Mouse (Mus musculus): ENCODE measurements at regions not wholly inside any gene's neighbourhood (a gene's known extent, or its start where the extent isn't known, plus 50 kb on each side); places are given as distances from the start of the nearest gene placed in this dataset.

GRCm38 (mm10) chrX:167091841-167092240 is 117.3 kb downstream of the Tmsb4x start:
- peak; percentile 80 for DNase-seq (ENCODE audit: low read depth, low spot score)

DNA sequence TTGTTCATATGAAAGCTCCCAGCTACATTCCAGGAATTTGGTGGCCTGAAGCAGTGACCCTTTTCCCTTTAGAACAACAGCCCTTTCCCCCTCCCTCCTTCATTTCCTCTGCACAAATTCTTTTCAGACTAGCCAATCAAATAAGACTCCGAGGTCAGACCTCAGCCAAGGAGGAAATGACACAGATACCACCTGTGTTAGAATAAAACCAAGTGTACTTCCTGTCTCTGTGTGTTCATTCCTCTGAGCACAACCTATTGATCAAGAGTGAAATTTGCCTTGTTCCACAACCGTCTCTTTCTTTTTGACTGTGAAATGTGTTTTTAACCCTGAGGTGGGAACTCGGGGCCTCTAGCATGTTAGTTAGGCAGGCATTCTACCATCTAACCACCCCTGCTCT is 120.2 kb downstream of the Tmsb4x start:
- peak; percentile 63 for DNase-seq (ENCODE audit: low read depth, low spot score)

GRCm38 (mm10) chrX:167088438-167088837 is 120.7 kb downstream of the Tmsb4x start:
- no peak for DNase-seq (ENCODE audit: low read depth, low spot score)

DNA sequence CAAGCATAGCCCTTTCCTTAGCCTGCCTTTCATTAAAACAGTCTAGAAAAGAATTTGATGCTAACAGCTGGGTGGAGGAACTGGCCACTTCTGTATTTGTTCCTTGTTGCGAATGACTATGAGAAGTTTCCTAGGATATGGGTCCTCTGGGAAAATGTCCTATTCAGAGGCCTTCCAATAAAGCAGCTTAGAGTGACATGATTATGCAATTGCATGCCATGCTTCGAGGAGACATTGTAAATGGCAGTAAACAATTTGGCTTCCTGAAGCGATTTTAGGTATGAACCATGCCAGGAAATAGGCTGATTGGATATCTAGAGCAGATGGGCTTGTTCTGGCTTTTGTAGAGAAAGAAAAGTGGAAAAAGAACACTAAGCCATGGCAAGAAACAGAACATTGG is 128.3 kb downstream of the Tmsb4x start:
- no peak for DNase-seq (ENCODE audit: low read depth, low spot score)

DNA sequence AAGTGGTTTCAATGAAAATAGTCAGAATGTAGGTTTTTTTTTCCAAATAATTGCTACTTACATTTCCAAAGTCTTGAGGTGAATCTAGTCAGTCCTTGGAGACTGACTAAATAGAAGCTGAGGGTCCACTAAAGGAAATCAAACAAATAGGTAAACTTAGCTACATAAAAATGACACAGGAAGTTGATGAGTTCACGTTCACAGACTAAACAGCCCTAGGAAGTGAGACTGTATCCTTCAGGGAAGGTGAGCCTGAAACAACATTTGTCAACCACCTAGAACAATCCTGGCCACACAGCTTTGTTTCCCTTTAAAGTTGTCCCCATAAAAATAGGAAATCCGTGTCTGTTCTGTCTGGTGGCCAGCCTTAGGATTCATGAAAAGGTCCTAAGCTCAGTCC is 140.0 kb downstream of the Tmsb4x start:
- peak; percentile 14 for DNase-seq (ENCODE audit: low read depth, low spot score)

- DNase-seq (ENCODE audit: low read depth, low spot score) = no peak
Observed at GRCm38 (mm10) chrX:167067918-167068317, 141.2 kb downstream of the Tmsb4x start.

- DNase-seq (ENCODE audit: low read depth, low spot score) = peak; percentile 64
Observed at GRCm38 (mm10) chrX:167063881-167064280, 145.2 kb downstream of the Tmsb4x start.

GRCm38 (mm10) chrX:167052456-167052855 is 156.7 kb downstream of the Tmsb4x start:
- DNase-seq (ENCODE audit: low read depth, low spot score) = no peak

- peak; percentile 29 for DNase-seq (ENCODE audit: low read depth, low spot score)
Observed at GRCm38 (mm10) chrX:167050066-167050465, 159.0 kb downstream of the Tmsb4x start.

DNA sequence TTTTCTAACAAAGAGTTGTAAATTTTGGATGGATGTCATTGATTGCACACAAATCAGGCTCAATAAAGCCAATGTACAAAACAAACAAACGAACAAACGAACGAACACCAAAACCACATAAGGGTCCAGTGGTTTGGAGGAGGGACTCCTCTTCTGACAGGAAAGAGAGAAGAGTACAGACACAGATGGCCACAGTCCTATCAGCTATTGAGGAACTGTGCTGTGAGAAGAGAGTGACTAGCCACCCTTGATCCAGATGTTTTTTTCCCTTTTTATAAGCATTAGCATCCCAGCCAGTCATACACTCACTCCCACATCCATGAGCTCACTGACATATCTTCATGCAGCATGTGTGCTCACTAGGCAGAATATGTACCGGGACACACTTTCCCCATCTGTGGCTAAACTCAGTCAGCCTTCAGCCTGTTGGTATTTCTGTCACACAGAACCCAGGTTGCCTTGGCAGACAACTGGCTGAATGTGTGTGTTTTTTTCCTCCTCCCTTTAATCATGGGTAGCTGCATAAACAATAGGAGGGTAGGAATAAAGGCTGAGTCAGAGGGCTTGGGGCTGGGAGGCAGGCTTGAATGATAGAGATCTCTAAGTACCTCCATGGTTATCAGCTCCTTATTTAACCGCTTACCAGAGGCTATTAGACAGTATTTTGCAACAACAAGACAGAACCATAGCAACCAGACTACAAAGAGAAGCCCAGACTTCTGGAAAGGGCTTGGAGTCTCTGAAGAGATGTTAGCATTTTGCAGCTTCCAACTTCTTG is 159.7 kb downstream of the Tmsb4x start:
- DNase-seq (ENCODE audit: low read depth, low spot score) = peak; percentile 15

GRCm38 (mm10) chrX:167037971-167038370 is 171.1 kb downstream of the Tmsb4x start:
- DNase-seq (ENCODE audit: low read depth, low spot score) = no peak

- peak; percentile 48 for DNase-seq (ENCODE audit: low read depth, low spot score)
Observed at GRCm38 (mm10) chrX:167036355-167036754, 172.8 kb downstream of the Tmsb4x start.

GRCm38 (mm10) chrX:167035639-167036038 is 173.5 kb downstream of the Tmsb4x start:
- no peak for DNase-seq (ENCODE audit: low read depth, low spot score)

GRCm38 (mm10) chrX:167033091-167033490 is 176.0 kb downstream of the Tmsb4x start:
- no peak for DNase-seq (ENCODE audit: low read depth, low spot score)

GRCm38 (mm10) chrX:167032586-167032985 is 176.5 kb downstream of the Tmsb4x start:
- DNase-seq (ENCODE audit: low read depth, low spot score) = peak; percentile 26

DNA sequence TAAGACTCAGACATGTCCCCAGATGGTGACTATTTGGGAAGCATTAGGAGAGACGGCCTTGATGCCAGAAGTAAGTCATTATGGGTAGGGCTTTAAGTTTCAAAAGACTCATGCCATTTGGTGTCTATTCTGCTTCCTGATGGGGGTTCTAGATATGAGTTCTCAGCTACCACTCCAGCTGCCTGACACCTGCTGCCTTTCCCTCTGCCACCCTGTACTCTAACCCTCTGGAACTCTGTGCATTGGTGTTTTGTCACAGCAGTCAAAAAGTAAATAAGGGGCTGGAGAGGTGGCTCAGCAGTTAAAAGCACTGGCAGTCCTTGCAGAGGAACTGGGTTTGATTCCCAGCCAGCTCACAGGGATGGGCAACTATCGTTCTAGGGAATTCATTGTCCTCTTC is 177.6 kb downstream of the Tmsb4x start:
- DNase-seq (ENCODE audit: low read depth, low spot score) = no peak

DNA sequence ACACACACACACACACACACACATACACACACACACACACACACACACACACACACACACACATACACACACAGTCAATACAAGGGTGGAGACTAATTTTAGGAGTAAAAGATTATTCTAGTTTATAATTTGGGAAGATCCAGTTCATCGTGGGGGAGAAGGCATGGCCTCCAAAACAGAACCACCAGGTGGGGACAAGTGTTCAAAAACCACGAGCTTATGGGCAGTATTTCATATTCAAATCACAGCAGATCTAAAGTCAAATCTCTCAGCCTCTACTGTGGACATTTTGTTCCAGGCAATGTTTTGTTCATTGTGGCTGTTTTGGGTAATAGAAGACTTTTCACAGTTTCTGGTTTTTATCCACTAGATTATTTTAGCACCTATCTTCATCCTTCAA is 193.5 kb downstream of the Tmsb4x start:
- no peak for DNase-seq (ENCODE audit: low read depth, low spot score)

DNA sequence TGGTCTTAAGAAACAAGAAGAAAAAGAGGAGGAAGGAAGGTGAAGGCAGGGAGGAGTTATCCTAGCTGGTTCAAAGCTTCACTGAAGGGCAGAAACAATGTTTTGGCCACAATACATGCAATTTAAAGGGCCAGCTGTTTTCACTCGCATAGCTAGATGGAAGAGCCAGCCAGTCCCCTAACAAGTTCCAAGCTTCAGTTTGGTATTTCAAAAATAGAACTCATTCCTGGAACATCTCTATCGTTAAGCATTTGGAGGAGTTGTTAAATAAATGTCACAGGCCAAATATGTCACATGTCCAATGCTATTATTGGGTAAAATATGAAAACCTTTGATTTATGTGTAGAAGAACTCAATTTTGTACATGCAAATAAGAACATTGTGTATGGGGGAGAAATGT is 194.8 kb downstream of the Tmsb4x start:
- DNase-seq (ENCODE audit: low read depth, low spot score) = no peak

DNA sequence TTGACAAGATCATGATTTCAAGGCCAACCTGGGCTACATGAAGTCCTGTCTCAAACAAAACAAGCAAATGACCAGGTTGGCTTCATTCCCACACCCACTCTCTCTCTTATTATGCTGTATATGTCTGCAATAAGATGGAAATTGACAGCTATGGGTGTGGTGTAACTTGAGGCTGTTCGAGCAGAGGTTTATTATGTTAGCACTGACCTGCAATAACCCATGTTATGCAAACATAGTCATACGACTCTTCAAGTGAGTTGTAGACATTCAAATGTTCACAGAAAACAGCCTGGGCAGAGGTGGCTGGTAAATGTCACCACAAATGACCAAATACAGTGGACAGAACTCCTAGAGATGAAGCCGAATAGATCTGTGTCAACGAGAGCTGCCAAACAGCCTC is 196.2 kb downstream of the Tmsb4x start:
- DNase-seq (ENCODE audit: low read depth, low spot score) = no peak

DNA sequence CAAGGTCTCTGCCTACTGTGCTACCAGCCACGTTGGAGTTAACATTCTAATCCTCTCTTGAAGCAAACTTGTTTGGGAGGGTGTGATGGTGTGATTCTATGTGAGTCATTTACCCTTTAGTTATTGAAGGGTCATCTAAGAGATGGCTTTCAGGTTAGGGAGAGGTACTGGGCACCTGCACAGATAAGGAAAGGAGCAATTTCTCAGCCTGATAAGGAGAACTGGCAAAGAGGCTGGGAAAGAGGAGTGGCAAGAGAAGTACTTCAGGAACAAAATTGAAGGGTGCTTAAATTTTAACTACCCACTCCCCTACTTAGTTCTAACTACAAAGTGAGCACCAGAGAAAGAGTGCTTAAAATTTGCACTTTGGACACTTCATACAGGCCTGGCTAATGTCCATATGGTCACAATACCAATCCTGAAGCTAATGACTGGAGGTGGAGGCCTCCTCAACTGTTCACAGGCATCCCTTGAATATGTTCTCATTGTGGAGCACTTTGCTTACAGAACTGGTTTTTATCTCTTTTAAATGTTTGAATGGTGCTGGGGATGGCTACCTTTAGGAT is 197.1 kb downstream of the Tmsb4x start:
- DNase-seq (ENCODE audit: low read depth, low spot score) = no peak

DNA sequence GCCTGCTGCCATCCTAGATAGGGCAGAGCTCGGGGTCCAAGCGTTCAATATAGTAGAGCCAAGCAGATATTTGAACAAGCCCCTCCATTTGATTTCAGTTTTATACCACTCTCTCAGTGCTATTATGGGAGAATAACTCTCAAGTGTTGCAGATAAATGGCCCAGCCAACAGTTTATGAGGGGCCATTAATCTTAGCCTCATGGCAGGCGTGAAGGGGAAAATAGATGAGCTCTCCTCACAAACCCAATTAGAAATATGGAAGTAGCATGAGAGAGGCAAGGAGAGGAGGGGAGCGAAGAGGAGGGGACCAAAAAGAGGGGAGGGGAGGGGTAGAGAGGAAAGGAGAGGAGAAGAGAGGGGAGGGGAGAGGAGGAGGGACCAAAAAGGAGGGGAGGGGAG is 213.3 kb downstream of the Tmsb4x start:
- no peak for DNase-seq (ENCODE audit: low read depth, low spot score)

GRCm38 (mm10) chrX:166981003-166981402 is 228.1 kb downstream of the Tmsb4x start:
- DNase-seq (ENCODE audit: low read depth, low spot score) = peak; percentile 1

DNA sequence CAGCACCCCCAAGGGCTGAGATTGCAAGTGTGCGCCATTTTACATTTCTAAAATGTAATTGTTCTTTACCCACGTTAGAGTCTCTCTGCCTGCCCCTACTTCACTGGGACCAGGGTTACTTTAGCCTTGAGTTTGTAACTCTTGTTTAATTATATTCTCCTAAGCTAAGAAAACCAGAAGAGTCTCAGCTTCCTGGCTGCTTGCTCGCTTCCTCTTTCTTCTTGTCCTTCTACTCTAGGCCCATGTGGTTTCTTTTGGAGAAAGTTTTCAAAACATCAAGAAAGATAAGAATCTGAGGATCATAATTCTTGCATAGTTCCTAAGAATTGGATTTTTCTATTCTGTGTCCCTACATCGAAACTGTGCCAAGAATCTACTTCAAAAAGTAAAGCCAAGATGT is 228.6 kb downstream of the Tmsb4x start:
- DNase-seq (ENCODE audit: low read depth, low spot score) = no peak

Measured in CD4-positive, CD25-positive, alpha-beta regulatory T cell, adult 2 months (primary cell).